Mouse (Mus musculus) spleen, postnatal 4 days (tissue): ENCODE data around the gene Lrpprc.

Experiments
- DNase-seq, 2 experiments: peaks; one replicate each; pipeline ENCODE4 v3.0.0; 2022; ENCODE audit warnings: low spot score in 2 of 2

Gene Lrpprc

DNA sequence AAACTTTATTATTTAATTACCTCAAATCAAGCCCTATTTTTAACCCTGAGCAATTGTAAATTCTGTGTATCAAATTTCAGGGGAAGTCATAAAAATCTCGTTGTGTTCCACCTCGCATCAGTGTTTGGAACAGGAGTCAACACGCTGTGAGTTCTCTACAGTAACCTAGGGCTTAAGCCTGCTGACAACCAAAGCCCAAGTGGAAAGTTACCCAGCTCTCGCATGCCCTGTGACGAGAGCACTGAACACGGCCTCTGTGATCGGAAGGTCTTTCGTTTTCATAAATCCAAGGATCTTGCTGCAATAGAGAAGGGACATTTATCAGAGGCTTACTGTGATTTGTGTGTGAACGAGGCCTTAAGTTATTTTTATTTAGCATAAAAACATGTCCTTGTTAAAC lies 18.7 kb downstream of the Lrpprc start:
- DNase-seq: no peak

DNA sequence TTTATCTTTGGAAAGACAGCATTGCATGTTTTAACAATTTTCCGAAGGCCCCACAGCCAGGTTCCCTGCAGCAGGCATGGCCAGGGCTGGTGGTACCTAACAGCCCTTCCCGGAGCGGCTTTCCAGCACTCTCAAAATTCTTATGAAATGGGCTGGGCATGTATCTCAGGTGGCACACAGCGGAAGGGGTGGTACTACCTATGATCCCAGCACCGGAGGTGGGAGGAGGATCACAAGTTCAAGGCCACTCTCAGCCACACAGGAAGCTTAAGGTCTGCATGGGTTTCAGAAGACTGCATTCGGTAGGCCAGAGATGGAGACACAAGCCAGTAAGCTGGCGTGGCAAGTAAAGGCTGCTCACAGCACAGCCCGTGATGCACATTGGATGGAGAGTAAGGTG lies 31.6 kb downstream of the Lrpprc start:
- no peak for DNase-seq

DNA sequence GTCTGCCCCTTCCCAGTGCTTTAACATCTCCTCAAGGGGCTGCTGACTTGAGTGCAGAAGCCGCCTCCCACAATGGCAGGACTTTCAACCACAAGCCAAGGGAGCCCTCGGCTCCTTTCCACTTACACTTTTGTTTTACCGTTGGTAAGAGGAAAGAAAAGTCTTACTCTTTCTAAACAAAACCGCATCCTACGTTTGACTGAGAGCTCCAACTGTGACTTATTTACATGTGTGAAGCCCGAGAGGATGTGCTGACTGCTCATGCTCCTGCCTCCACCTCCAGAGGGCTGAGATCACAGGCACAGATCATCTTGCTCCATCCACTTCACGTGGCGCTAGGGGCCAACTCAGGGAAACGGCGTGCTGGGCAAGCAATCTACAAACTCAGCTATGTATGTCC lies 32.2 kb downstream of the Lrpprc start:
- no peak for DNase-seq

DNA sequence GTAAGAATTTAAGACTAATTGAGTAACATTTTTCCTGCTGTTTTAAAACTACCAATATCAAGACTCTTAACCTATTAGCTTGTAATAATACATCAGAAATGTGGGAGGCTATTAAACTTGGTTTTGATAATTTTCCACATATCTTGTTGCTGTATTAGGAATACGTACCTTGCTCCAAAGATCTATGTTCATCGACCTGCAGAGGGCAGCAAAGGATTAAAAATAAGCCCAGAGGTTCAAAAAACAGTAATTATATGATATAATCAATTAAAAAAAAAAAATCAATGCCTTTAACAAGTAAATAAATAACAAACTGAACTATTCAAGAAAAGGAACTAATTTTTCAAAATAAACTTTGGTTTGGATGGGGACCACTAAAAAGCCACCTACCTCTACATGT lies 34.5 kb downstream of the Lrpprc start:
- no peak for DNase-seq

DNA sequence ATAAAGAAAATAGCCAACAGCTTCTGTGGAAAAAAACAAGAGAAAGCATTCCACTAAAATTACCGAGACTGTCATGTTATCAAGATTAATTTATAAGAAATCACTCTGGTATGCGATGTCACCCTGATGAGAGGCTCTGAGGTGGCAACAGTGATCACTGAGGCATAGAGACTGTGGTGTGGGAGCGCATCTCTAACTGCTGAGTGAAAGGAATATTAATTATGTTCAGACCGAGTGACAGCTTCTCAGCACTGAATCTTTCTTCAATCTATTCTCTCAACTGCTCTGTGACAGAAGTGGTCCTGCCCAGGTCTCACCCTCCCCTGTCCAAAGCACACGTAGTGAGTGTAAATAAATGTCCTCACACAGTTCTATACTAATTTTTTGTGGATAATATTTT lies 37.1 kb downstream of the Lrpprc start:
- no peak for DNase-seq

DNA sequence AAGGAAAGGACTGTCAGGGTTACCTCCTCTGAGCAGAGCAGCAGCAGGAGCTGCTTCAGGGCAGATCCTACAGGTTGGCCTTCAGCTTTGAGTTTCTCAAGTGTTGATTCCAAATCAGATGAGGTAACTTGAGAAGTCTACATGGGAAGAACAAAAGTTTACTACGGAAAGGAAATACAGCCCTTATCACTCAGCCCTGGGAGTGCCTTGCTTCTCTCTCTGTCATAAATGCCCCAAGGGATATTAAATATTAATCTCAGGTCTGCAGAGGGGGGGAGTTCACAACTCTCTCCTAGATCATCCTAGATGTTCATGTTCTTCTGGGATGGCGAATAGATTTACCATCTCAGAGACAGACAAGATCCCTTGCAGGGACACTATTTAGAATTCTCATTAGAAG lies 38.3 kb downstream of the Lrpprc start:
- no peak for DNase-seq

DNA sequence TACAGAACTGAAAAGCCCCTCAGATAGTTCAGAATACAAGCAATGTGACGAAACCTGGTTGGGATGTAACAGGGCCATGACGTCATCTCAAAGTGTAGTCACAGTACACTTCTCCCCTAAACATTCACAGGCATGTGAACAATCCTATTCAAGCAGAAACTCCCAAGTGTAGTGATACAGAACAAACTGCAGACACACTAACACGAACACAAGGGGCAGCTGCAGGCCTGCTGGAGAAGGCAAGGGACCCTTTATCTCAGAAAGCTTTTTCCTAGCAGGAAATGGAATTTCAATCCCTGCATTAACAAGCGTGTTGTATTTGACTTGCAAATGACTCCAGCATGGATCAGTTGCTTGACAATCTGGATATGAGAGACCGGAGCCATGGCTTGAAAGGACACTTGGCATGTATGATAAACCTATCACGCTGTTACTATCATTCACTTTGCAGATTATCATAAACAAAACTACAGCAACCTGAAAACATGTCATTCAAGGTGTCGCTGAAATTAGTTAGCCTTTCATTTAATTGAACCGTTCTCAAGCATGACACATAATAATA lies 38.9 kb downstream of the Lrpprc start:
- no peak for DNase-seq

DNA sequence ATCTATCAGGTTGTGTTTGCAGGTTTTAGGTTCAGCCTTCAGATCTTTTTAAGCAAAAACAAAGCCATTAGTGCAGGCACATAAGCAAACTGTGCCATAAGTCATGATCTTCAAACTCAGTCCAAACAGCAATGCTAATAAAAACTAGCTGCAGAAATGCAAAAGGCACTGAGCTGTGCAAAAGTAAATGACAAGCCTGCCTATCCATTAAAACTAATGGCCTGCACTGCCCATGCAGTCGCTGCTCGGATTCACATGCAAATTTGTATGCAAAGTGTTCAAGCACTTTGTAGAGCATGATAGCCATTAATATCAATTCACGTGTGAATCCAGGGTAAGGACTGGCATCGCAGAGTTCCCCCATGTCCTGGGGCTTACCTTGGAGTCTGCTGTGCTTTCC lies 40.5 kb downstream of the Lrpprc start:
- no peak for DNase-seq

DNA sequence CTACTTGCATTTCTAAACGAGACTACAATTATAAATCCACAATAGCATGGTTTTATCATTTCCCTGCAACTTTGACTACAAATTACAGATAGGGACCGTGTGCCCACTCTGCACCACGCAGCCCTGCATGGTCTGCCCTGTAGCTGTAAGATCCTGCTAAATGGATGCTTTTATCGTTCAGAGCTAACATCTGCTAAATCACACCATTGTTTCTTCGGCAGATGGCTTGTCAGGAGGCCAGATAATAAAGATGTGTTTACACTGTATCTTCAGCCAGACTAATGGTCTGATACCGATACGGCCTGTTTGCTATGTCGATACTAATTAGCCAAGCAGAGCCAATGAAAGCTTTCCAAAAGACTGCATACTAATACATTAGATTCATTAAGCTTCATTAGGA lies 41.3 kb downstream of the Lrpprc start:
- no peak for DNase-seq

DNA sequence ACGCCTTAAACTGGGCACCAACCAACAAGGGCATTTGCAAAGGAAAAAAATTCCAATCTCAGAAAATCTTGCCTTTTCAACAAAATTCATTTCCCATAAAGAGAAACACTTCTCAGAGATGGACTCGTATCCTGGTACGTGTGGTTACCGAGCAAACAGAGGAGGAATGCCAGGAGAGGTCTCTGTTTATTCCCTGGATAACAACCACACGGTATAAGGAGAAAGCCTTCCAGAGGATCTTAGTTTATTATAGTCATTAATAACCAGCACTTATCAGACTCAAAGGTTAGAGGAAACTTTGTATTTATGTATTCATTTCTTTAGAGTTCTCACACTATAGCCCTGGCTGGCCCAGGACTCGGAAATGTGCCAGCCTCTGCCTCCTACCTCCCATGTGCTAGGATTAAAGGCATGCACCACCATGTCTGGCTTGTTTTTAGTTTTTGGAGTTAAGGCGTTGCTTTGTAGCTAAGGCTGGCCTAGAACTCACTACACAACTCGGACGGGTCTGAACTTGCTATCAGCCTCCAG lies 42.4 kb downstream of the Lrpprc start:
- no peak for DNase-seq

DNA sequence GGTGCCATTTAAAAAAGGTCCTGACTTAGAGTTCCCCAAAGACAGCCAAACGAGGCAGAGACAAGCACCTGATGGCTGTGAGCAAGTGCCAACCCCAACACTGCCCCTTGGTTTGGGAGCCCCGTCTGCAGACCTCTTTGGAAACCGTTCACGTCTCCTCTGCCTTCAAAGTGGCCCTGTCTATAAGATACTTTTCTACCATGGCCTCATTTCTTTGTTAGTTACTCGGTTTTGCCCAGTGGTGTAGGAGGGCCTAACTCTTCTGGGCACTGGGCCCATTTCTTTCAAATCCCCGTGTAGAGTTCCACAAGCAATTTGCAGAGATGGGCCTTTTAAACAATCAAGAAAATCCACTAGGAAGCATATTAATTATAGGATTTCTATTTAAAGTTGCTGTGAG lies 43.4 kb downstream of the Lrpprc start:
- DNase-seq: no peak

DNA sequence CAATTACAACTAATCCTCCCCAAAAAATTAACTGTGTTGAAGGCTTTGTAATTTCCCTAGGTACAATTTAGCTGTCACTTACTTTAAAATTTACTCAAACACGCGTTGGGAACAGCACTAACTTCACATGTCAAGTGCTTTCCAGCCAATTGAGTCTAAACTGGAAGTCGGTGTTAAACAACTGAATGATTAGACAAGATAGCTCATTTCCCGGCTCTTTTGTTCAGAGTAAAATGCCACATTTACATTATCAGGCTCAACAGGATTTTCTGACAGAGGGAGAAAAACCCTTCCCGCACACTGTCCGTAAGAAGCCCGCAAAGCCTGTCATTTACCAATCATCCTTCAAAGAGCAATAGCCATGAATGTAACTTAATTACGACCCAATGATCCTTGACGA lies 45.6 kb downstream of the Lrpprc start:
- DNase-seq: no peak

DNA sequence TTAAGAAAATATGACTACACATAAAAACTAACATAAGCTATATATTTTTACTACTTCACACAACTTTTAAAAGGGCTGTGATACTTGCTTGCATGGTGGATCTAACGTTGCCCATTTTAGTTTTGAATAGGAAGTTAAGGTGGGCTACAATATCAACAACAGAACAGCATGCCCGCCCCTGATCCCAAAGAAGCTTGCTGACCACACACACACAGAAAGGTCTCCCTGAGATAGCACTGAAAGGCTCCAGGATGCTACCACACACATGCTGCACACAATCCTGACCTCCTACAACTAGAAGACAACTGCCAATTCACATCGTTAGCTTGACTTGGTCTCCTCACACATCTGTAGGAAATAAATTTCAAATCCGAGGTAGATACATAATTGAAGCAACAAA lies 46.3 kb downstream of the Lrpprc start:
- DNase-seq: no peak

DNA sequence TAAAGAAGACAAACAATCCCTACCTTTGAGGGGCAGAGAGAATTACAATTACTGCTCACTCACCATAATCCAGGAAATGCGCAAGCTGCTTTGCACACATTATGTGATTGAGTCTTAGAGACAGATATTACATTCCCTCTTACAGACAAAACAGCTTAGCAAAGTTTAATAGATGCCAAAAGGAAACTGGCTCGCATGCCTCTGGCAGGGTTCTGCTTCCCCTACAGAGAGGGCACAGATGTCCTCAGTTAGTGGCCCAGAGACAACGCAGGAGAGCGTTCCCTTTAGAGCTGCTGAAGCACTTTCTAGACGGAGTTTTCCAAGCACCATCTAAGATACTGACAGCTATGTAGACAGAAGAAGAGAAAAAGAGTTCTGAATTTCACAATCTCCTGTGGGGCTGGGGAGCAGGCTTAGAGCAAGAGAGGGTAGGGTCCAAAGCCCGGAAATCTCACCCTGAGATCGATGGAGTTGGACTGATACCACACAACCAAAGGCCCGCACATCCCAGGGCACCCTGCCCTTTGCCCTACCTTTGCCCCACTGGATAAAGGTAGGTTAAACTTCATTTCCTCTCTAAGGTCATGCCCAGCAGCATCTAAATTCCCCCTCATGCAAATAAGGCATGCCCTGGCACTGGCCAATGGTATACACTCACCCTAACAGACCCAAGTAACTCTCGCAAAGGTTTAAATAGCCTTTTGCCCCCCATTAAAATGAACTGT lies 52.4 kb downstream of the Lrpprc start:
- no peak for DNase-seq

DNA sequence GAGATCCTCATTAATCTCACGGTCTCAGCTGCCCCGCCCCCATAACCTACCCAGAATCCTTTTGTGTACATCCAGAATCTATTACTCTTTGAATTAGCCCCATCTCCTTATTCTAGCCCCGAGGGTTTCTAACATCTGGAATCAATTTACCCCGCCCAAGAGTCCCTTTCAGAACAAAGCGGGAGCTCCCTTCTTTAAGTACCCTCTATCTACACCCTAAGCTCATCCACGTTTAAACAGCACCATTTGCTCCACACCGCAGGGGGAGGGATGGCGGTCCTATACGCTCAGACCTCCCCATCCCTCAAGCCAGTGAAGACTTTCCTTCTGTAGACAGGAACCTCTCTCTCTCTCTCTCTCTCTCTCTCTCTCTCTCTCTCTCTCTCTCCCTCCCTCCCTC lies 53.9 kb downstream of the Lrpprc start:
- no peak for DNase-seq

DNA sequence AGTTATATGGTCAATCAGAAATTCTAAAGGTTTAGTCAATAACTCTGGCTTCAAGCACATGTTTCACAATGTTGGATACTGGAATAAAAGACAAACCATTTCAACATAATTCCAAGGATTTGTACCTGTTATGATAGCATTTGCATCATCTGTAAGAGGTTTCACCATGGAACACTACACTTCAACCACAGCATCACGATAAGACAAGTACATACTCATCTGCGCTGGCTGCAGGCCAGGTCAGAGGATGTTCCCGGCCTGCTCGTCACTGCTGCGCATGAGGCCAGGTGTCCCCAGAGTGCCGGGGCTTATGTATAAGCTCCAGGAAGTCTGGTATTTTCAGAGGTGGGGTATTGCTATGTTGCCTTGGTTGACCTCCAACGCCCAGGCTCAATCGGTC lies 58.0 kb downstream of the Lrpprc start:
- peak in 1 of 2 experiments; percentile 25 for DNase-seq

DNA sequence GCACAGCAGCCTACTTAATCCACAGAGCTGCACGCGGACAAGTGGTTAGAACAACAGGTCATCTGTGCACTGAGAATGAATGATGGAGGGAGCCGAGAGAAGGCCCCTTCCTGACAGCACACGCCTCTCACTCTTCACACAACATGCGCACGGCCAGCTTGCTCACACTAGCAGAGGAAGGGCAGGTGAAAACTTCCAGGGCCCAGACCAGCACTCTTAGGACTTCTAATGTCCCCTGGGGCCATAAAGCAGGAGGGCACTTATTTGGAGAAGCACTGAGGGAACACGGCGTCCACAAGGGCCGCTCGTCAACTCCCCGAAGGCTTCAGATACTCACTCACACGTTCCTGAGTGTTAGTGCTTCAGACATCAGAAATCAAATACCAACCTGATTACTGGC lies 59.2 kb downstream of the Lrpprc start:
- DNase-seq: no peak

DNA sequence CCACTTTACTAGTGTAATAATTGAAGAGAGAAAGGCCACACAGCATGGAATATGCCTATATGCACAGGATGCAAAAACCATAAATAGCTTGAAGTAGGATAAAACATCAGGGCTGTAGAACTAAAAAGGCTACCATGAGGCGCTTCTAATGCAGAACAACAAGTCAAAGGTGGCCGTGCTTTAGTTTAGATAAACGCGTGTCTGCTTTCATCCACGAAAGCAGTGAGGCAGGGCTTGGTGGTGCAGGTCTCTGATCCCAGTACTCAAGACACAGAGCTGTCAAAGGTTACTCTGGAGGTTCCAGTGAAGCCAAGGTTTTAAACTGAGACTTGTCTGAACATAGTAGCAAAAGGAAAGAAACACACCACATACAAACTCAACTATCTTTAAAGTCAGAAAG lies 61.4 kb downstream of the Lrpprc start:
- no peak for DNase-seq

DNA sequence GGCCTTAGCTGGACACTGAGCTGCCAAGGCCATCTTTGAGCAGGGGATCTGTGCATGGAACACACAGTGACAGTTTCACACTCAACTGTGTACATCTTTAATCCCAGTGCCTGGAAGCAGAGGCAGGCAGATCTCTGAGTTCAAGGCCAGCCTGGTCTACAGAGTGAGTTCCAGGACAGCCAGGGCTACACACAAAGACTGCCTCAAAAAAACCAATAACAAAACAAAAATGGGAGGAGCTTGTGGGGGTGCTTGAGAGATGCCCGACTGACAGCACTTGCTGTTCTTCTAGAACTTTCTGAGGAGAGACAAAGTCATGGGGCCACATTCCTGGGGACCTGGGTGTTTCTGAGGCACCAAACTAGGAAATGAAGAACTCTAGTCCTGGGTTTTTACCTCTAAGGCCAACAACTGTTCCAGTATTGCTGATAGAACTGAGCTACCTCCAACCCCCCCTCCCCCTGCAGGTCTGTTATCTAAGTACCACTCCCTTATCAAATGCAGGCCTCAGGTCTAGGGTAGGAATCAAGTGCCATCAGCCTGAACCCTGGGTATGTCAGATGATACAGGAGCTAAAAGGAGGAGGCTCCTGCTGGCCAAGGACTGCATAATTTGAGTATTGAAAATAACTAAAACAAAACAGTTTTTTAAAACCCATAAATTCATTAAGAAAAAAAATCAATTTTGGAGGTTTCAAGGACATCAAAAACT lies 62.2 kb downstream of the Lrpprc start:
- no peak for DNase-seq

DNA sequence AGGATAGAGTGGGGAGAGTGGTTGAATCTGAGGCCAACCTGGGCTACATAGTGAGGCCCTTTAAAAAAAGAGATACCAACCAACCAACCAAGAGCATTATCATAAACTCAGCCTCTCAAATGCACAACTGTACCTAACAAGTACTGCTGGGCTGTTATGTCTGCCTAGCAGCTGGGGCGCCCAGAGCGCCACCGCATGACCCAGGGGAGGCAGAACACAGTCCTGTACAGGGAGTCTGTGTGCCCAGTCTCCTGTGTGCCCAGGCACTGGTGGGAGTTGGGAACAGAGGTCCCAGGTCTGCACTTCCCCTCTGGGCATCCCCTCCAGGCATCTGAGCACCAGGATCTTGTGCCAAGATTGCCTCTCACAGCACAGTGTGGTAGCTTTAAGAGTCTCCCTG lies 65.4 kb downstream of the Lrpprc start:
- DNase-seq: no peak

DNA sequence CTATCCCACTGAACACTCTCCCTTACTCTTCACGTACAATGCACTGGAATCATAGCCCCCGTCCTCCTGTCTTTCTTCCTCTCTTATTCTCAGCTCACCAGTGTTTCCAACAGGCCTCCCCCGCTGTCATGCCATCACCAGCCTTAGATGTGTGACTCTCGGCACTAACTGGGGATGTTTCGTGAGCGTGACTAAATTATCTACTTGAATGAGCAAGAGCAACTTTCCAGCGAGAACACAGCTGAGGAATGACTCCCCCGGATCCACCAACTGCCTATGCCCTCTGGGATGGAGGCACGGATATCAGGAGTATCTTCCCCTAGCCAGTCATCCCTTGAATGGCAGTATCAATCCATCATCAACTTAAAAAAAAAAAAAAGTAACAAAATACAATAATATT lies 66.6 kb downstream of the Lrpprc start:
- no peak for DNase-seq

DNA sequence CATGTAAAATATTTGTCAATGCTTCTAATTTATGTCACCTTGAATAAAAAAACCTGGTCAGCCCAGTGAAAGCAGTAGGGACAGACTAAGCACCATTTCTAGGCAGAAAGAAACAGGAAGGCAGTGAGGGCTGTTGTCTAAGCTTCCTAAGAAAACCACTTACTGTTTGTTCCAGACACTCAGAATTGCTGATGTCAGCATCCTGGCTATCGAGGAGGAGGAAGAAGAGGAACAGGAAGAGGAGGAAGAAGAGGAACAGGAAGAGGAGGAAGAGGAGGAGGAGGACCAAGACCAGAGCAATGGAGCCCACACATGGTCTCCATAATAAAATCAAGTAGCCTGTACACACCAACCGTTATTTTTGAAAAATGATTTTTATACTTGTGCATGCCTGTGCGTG lies 71.5 kb downstream of the Lrpprc start:
- DNase-seq: no peak

DNA sequence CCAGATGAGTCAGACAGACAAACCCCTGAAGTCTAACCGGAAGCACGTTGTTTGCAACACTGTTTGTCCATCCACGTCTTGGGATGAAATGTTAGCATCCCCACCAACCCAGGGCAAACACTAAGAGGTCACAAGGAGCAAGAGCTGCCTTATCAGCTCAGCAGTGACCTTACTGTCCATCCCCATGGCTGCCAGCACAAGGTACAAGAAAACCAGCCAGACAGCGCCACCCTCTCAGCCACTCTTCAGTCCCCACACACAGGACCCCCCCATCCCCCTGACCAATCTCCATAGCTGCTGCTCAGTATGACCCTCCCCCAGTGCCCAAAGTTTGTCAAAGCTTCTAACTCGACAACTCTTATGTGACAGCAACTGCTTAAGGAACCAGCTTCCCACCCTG lies 73.2 kb downstream of the Lrpprc start:
- DNase-seq: no peak
